Mouse (Mus musculus) G1E (cell line): Measurements from ENCODE around the gene Gng12. TPM values are rescaled to one million over a fixed set of nuclear protein-coding genes. Genes with fewer than 3 reads are reported as not detected.

Experiments used
- ATAC-seq: 2 replicates; pipeline ENCODE4 v1.8.0; 2016; ENCODE audit warnings: mild to moderate bottlenecking; ENCODE audit not compliant: insufficient number of reproducible peaks, poor library complexity, low FRiP score, severe bottlenecking; ENCODE audit errors: extremely low read depth
- DNase-seq: peaks from one replicate; pipeline ENCODE4 v3.0.0; 2012; ENCODE audit warnings: low spot score
- H3K27me3 ChIP-seq: 2 replicates; pipeline ENCODE4 v1.6.1; 2012; ENCODE audit warnings: mild to moderate bottlenecking, low read length, inconsistent platforms; ENCODE audit not compliant: insufficient read depth
- H3K36me3 ChIP-seq: replicated peaks from 2 replicates; pipeline ENCODE3; 2012; ENCODE audit warnings: mild to moderate bottlenecking, inconsistent platforms
- H3K4me1 ChIP-seq: 2 replicates; pipeline ENCODE4 v1.6.1; 2012; ENCODE audit warnings: low read depth, low read length, inconsistent platforms, mixed read lengths; ENCODE audit not compliant: insufficient read depth
- H3K4me3 ChIP-seq: 2 replicates; pipeline ENCODE4 v1.5.1; 2012; ENCODE audit warnings: low read depth, mild to moderate bottlenecking, inconsistent platforms, low read length, moderate library complexity, mixed read lengths
- H3K9me3 ChIP-seq: replicated peaks from 2 replicates; pipeline ENCODE4 v1.6.1; 2012; ENCODE audit warnings: inconsistent platforms
- CTCF ChIP-seq: IDR thresholded peaks from 2 replicates; pipeline ENCODE4 v1.5.1; 2012; ENCODE audit warnings: low read depth, low read length, inconsistent platforms, mixed read lengths
- GATA1 ChIP-seq: IDR thresholded peaks from 2 replicates; pipeline ENCODE4 v1.6.1; 2012; ENCODE audit warnings: borderline replicate concordance, low read length, inconsistent platforms, mixed read lengths
- GATA2 ChIP-seq: IDR thresholded peaks from 2 replicates; pipeline ENCODE4 v1.6.1; 2012; ENCODE audit warnings: low read depth, low read length, inconsistent platforms, borderline replicate concordance
- POLR2AphosphoS5 ChIP-seq: IDR thresholded peaks from 2 replicates; pipeline ENCODE4 v1.6.1; 2012; ENCODE audit warnings: low read depth, low read length, inconsistent platforms; ENCODE audit not compliant: insufficient replicate concordance
- TAL1 ChIP-seq: conservative IDR thresholded peaks from 2 replicates; pipeline ENCODE4 v1.6.1; 2012; ENCODE audit warnings: low read depth, low read length, inconsistent platforms, mixed read lengths
- polyA plus RNA-seq: library from polyadenylated mRNA; stranded (reverse); fragments of >175 nt; gene quantifications from 2 replicates; pipeline ENCODE4 v1.2.3, GENCODE M21; 2012
- total RNA-seq, 2 experiments: library from RNA; stranded (forward) in 1 of 2; stranded (reverse) in 1 of 2; fragments of 200-1000 nt in 1 of 2; fragments of >200 nt in 1 of 2; fragmentation: Nextera tagmentation in 1 of 2; gene quantifications; 2 replicates each; pipeline ENCODE4 v1.2.3; 2014 to 2017

The Gng12 gene
- total and polyA plus RNA-seq, 3 experiments: 0.11 to 0.53 TPM; not detected in 1

DNA sequence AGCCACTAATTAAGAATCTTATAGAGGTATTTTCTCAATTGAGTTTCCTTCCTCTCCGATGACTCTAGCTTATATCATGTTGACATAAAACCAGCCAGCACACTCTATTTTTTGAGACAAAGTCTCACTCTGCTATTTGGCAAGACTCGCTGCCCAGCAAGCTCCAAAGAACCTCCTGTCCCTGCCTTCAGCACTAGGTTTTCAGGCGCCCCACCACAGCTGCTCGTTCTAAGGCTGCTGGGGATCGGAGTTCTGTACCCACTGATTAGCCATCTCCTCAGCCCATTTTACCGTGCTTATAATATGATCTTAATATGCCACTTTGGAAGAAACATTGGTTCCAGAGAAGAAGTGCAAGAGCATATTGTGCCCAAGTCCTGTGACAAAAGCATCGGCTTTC lies 26.3 kb downstream of the Gng12 start:
- H3K4me3 ChIP-seq: no peak overlapping the region
- H3K36me3 ChIP-seq: no peaks in the 10 kb centered on the region
- ATAC-seq: no peak
- H3K27me3 ChIP-seq: peaks cover 8% of the 10 kb centered on the region
- TF ChIP-seq TAL1 (no peak), GATA2 (no peak), GATA1 (no peak), CTCF (no peak), POLR2AphosphoS5 (no peak)
- no peak for DNase-seq
- no peaks in the 10 kb centered on the region for H3K9me3 ChIP-seq
- 0 out of 2 replicates have a peak, but pooled peaks cover 3% of the 10 kb centered on the region for H3K4me1 ChIP-seq

GRCm38 (mm10) chr6:66923851-66924250 lies 27.7 kb downstream of the Gng12 start:
- TF ChIP-seq GATA2: no peak
- no peak for ATAC-seq
- DNase-seq: no peak
- no peaks in the 10 kb centered on the region for H3K9me3 ChIP-seq
- H3K36me3 ChIP-seq: no peaks in the 10 kb centered on the region
- peaks cover 8% of the 10 kb centered on the region for H3K27me3 ChIP-seq
- H3K4me3 ChIP-seq: no peak overlapping the region
- H3K4me1 ChIP-seq: peaks cover 3% of the 10 kb centered on the region; the same call in 1 of the 2 replicates

GRCm38 (mm10) chr6:66924315-66924965 lies 28.2 kb downstream of the Gng12 start:
- Histone ChIP-seq H3K27me3 (peaks cover 8% of the 10 kb centered on the region), H3K4me1 (peaks cover 5% of the 10 kb centered on the region), H3K4me3 (no peak overlapping the region), H3K36me3 (no peaks in the 10 kb centered on the region), H3K9me3 (no peaks in the 10 kb centered on the region)
- DNase-seq: no peak
- no peak for TF ChIP-seq GATA1
- TF ChIP-seq TAL1: no peak
- TF ChIP-seq CTCF: no peak
- TF ChIP-seq GATA2: no peak
- TF ChIP-seq POLR2AphosphoS5: no peak
- no peak for ATAC-seq

- DNase-seq: no peak
- TF ChIP-seq POLR2AphosphoS5 (no peak), TAL1 (no peak), CTCF (no peak), GATA1 (no peak), GATA2 (no peak)
- peaks cover 7% of the 10 kb centered on the region for H3K27me3 ChIP-seq
- peaks cover 10% of the 10 kb centered on the region for H3K4me1 ChIP-seq
- no peak for ATAC-seq
- H3K9me3 ChIP-seq: no peaks in the 10 kb centered on the region
- H3K4me3 ChIP-seq: no peak overlapping the region
- no peaks in the 10 kb centered on the region for H3K36me3 ChIP-seq
Measured at GRCm38 (mm10) chr6:66926269-66926668, 30.1 kb downstream of the Gng12 start.

GRCm38 (mm10) chr6:66928972-66929645 lies 32.9 kb downstream of the Gng12 start:
- peaks cover 7% of the 10 kb centered on the region for H3K4me1 ChIP-seq
- H3K27me3 ChIP-seq: peaks cover 6% of the 10 kb centered on the region; the same call in 1 of the 2 replicates
- TF ChIP-seq POLR2AphosphoS5: no peak
- no peak for TF ChIP-seq CTCF
- no peak for TF ChIP-seq GATA1
- no peak for TF ChIP-seq GATA2
- no peak for TF ChIP-seq TAL1
- no peaks in the 10 kb centered on the region for H3K36me3 ChIP-seq
- DNase-seq: no peak
- no peak for ATAC-seq
- H3K4me3 ChIP-seq: no peak overlapping the region
- H3K9me3 ChIP-seq: no peaks in the 10 kb centered on the region

GRCm38 (mm10) chr6:66929694-66930093 lies 33.5 kb downstream of the Gng12 start:
- Histone ChIP-seq H3K9me3 (no peaks in the 10 kb centered on the region), H3K27me3 (peaks cover 6% of the 10 kb centered on the region; the same call in 1 of the 2 replicates), H3K4me1 (peaks cover 7% of the 10 kb centered on the region), H3K4me3 (no peak overlapping the region; the same call in 1 of the 2 replicates), H3K36me3 (no peaks in the 10 kb centered on the region)
- DNase-seq (peak; percentile 8), ATAC-seq (peak; percentile 49)
- TF ChIP-seq GATA1 (no peak), GATA2 (no peak), CTCF (no peak), TAL1 (no peak), POLR2AphosphoS5 (no peak)
